Mouse (Mus musculus) gastrocnemius, adult 8-10 months (tissue): ENCODE measurements around the gene Uba52. TPM values are rescaled to one million over a fixed set of nuclear protein-coding genes. Genes with fewer than 3 reads are reported as not detected.

Experiments
- DNase-seq, 2 experiments: peaks; one replicate each; pipeline ENCODE4 v3.0.0; 2022; ENCODE audit warnings: low spot score in 2 of 2
- total RNA-seq, 4 experiments: library from RNA; stranded (reverse); gene quantifications; 2 replicates each; pipeline ENCODE4 v1.2.4; 2022

The Uba52 gene
- 100 to 1,000 TPM; 794 to 918 (median 839) TPM for total RNA-seq

- peak; percentile 93 to 95 for DNase-seq
Measured at GRCm38 (mm10) chr8:70510228-70510915, at the start of gene Uba52. Uba52 (minus strand) TSS chr8:70510801.

- DNase-seq, result peak; percentile 48 to 57
Measured at GRCm38 (mm10) chr8:70560096-70560495, 49.5 kb upstream of the Uba52 start.

GRCm38 (mm10) chr8:70558983-70559382, 48.4 kb upstream of the Uba52 start:
- DNase-seq, result no peak

- no peak for DNase-seq
Measured at GRCm38 (mm10) chr8:70558334-70558733, 47.7 kb upstream of the Uba52 start.

- DNase-seq, result no peak
Measured at GRCm38 (mm10) chr8:70555079-70555747, 44.6 kb upstream of the Uba52 start.

- DNase-seq, result peak; percentile 58 to 81
Measured at GRCm38 (mm10) chr8:70553740-70554139, 43.1 kb upstream of the Uba52 start.

GRCm38 (mm10) chr8:70552836-70553235, 42.2 kb upstream of the Uba52 start:
- no peak for DNase-seq

- DNase-seq, result peak in 1 of 2 experiments; percentile 42
Measured at GRCm38 (mm10) chr8:70551558-70552161, 41.1 kb upstream of the Uba52 start.

GRCm38 (mm10) chr8:70549412-70550184, 39.0 kb upstream of the Uba52 start:
- no peak for DNase-seq

- DNase-seq, result no peak
Measured at GRCm38 (mm10) chr8:70547762-70548161, 37.2 kb upstream of the Uba52 start.

- DNase-seq, result no peak
Measured at GRCm38 (mm10) chr8:70546412-70546811, 35.8 kb upstream of the Uba52 start.

GRCm38 (mm10) chr8:70544200-70544687, 33.6 kb upstream of the Uba52 start:
- DNase-seq, result no peak

GRCm38 (mm10) chr8:70541081-70541480, 30.5 kb upstream of the Uba52 start:
- DNase-seq, result no peak

GRCm38 (mm10) chr8:70540507-70541071, 30.0 kb upstream of the Uba52 start:
- DNase-seq, result no peak

- DNase-seq, result no peak
Measured at GRCm38 (mm10) chr8:70540013-70540506, 29.5 kb upstream of the Uba52 start.

GRCm38 (mm10) chr8:70539077-70539813, 28.6 kb upstream of the Uba52 start, which contains the start of gene Ell:
Ell (plus strand) TSS chr8:70539457.
- peak; percentile 100 for DNase-seq

GRCm38 (mm10) chr8:70538633-70539076, 28.1 kb upstream of the Uba52 start:
- peak; percentile 99 for DNase-seq

GRCm38 (mm10) chr8:70538024-70538579, 27.5 kb upstream of the Uba52 start:
- peak; percentile 59 to 66 for DNase-seq

- no peak for DNase-seq
Measured at GRCm38 (mm10) chr8:70535701-70536100, 25.1 kb upstream of the Uba52 start.

- no peak for DNase-seq
Measured at GRCm38 (mm10) chr8:70535221-70535620, 24.6 kb upstream of the Uba52 start.
